Mouse (Mus musculus) liver, adult 2 months (tissue): ENCODE data around the gene Vps8. TPM values are rescaled to one million over a fixed set of nuclear protein-coding genes. Genes with fewer than 3 reads are reported as not detected.

Experiments used
- DNase-seq: peaks from one replicate; pipeline ENCODE4 v3.0.0-alpha.2; 2011; ENCODE audit warnings: low read depth, low spot score; ENCODE audit errors: extremely low read depth
- H3K27ac ChIP-seq: fragments of 200-500 bp; replicated peaks from 2 replicates; pipeline ENCODE4 v1.5.1; 2012; ENCODE audit warnings: low read depth, mild to moderate bottlenecking, control low read depth, inconsistent platforms, low read length; ENCODE audit not compliant: insufficient read depth
- H3K27me3 ChIP-seq: fragments of 200-500 bp; 2 replicates; pipeline ENCODE4 v1.6.1; 2012; ENCODE audit warnings: mild to moderate bottlenecking, moderate library complexity, low read length, inconsistent platforms; ENCODE audit not compliant: control insufficient read depth, insufficient read depth
- H3K36me3 ChIP-seq: fragments of 200-500 bp; 2 replicates; pipeline ENCODE4 v1.6.1; 2012; ENCODE audit warnings: low read length, inconsistent platforms; ENCODE audit not compliant: control insufficient read depth, insufficient read depth
- H3K4me1 ChIP-seq: fragments of 200-500 bp; 2 replicates; pipeline ENCODE4 v1.6.1; 2011; ENCODE audit warnings: low read length; ENCODE audit not compliant: control insufficient read depth, insufficient read depth
- H3K4me3 ChIP-seq: fragments of 200-500 bp; 2 replicates; pipeline ENCODE4 v1.5.1; 2011; ENCODE audit warnings: low read depth, mild to moderate bottlenecking, control low read depth, low read length, moderate library complexity; ENCODE audit not compliant: insufficient read depth
- H3K79me2 ChIP-seq: fragments of 200-500 bp; 2 replicates; pipeline ENCODE4 v1.6.1; 2012; ENCODE audit warnings: inconsistent platforms, mild to moderate bottlenecking, low read length, moderate library complexity; ENCODE audit not compliant: control insufficient read depth, insufficient read depth
- H3K9ac ChIP-seq: fragments of 200-500 bp; 2 replicates; pipeline ENCODE4 v1.6.1; 2012; ENCODE audit warnings: low read depth, mild to moderate bottlenecking, control low read depth, inconsistent platforms, low read length
- CTCF ChIP-seq: fragments of 200-500 bp; IDR thresholded peaks from 2 replicates; pipeline ENCODE4 v1.5.1; 2011; ENCODE audit warnings: low read depth, low read length, control low read depth
- POLR2A ChIP-seq: fragments of 200-500 bp; IDR thresholded peaks from 2 replicates; pipeline ENCODE4 v1.6.1; 2011; ENCODE audit warnings: low read length, control low read depth; ENCODE audit not compliant: insufficient read depth; ENCODE audit errors: extremely low read depth
- WGBS: fragments of 180-500 bp; shearing (Covaris S2); methylation state at CpG from one replicate; pipeline ENCODE4 v1.1.7; 2018; 5-methylcytosine and 5-hydroxymethylcytosine counted together
- polyA plus RNA-seq: library from polyadenylated mRNA; depleted of rRNA; stranded (reverse); fragments of >200 nt; gene quantifications from 2 replicates; pipeline ENCODE4 v1.2.3, GENCODE M21; 2012
- total RNA-seq: library from RNA; depleted of rRNA; stranded (reverse); fragments of >200 nt; gene quantifications from 2 replicates; pipeline ENCODE4 v1.2.3, GENCODE M21; 2014

The Vps8 gene
- total and polyA plus RNA-seq, 2 experiments, result 5.4 to 6.8 TPM

GRCm38 (mm10) chr16:21608176-21608865, 185.4 kb downstream of the Vps8 start:
- 87% methylated on average over 10 of the region's 10 CpGs for WGBS
- Histone ChIP-seq H3K79me2 (no peaks in the 10 kb centered on the region), H3K4me1 (no peaks in the 10 kb centered on the region), H3K27me3 (no peaks in the 10 kb centered on the region), H3K36me3 (no peaks in the 10 kb centered on the region), H3K4me3 (no peak overlapping the region), H3K27ac (no peak overlapping the region), H3K9ac (no peak overlapping the region)
- DNase-seq, result no peak
- TF ChIP-seq POLR2A (no peak), CTCF (no peak)

DNA sequence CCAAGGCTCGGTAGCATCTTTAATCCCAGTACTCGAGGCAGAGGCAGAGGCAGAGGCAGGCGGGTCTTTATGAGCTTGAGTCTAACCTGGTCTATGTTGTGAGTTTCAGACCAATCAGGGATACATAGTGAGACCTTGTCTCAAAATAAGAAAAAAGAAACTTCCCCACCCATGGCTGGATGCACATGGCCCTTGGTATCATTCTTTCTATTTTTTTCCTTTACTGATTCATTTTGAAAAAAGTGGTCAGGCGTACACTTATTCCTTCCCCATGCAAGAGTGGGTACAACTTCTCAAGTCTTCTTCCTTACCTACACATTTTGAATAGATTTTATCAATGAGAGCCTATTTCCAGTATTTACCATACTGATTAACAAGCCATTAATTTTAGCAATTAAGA, 187.6 kb downstream of the Vps8 start:
- H3K4me3 ChIP-seq, result no peak overlapping the region
- H3K27me3 ChIP-seq, result no peaks in the 10 kb centered on the region
- H3K4me1 ChIP-seq, result no peaks in the 10 kb centered on the region
- no peaks in the 10 kb centered on the region for H3K79me2 ChIP-seq
- WGBS, result 96% methylated on average over 4 of the region's 4 CpGs
- TF ChIP-seq POLR2A, result no peak
- TF ChIP-seq CTCF, result no peak
- H3K9ac ChIP-seq, result no peak overlapping the region
- H3K27ac ChIP-seq, result no peak overlapping the region
- DNase-seq, result no peak
- no peaks in the 10 kb centered on the region for H3K36me3 ChIP-seq

- H3K4me3 ChIP-seq, result no peak overlapping the region
- no peaks in the 10 kb centered on the region for H3K27me3 ChIP-seq
- peaks cover 2% of the 10 kb centered on the region; the same call in 1 of the 2 replicates for H3K4me1 ChIP-seq
- WGBS, result 67% methylated on average over 7 of the region's 7 CpGs
- TF ChIP-seq CTCF (peak; percentile 43), POLR2A (no peak)
- H3K9ac ChIP-seq, result no peak overlapping the region
- no peaks in the 10 kb centered on the region for H3K79me2 ChIP-seq
- no peak overlapping the region for H3K27ac ChIP-seq
- H3K36me3 ChIP-seq, result no peaks in the 10 kb centered on the region
- no peak for DNase-seq
These were observed 192.9 kb downstream of the Vps8 start for GRCm38 (mm10) chr16:21615802-21616201.

DNA sequence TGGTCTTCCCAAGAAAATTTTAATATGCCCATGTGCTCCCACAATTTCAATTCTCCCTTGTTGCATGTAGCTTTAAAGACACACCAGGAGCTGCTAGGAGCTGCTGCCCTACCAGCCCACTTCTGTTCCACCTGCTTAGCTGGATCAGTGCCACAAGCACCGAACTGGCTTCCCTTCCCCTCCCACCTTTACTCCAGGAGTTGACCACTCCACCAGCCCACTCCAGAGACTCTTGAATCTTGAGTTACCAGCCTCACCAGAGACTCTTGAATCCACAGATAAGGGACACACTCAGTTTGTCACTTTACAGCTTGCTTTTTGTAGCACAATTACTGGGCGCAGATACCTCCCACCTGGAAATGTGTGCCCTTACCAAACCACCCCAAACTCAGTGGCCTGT, 197.7 kb downstream of the Vps8 start:
- peaks cover 2% of the 10 kb centered on the region; the same call in 1 of the 2 replicates for H3K4me1 ChIP-seq
- no peaks in the 10 kb centered on the region for H3K36me3 ChIP-seq
- H3K9ac ChIP-seq, result no peak overlapping the region
- 93% methylated on average over 2 of the region's 2 CpGs for WGBS
- no peak for TF ChIP-seq POLR2A
- TF ChIP-seq CTCF, result no peak
- no peak overlapping the region for H3K27ac ChIP-seq
- H3K4me3 ChIP-seq, result no peak overlapping the region
- no peaks in the 10 kb centered on the region for H3K27me3 ChIP-seq
- no peak for DNase-seq
- no peaks in the 10 kb centered on the region for H3K79me2 ChIP-seq

GRCm38 (mm10) chr16:21625784-21626634, 203.1 kb downstream of the Vps8 start:
- Histone ChIP-seq H3K27ac (no peak overlapping the region), H3K27me3 (no peaks in the 10 kb centered on the region), H3K79me2 (no peaks in the 10 kb centered on the region), H3K36me3 (no peaks in the 10 kb centered on the region), H3K4me1 (no peaks in the 10 kb centered on the region), H3K9ac (no peak overlapping the region), H3K4me3 (no peak overlapping the region)
- DNase-seq, result no peak
- 87% methylated on average over 6 of the region's 6 CpGs for WGBS
- no peak for TF ChIP-seq POLR2A
- TF ChIP-seq CTCF, result no peak
